Mouse (Mus musculus) activated CD4-positive, CD25-positive, alpha-beta regulatory T cell, adult 4 months (primary cell): ENCODE data around the gene Pcmt1. TPM values are rescaled to one million over a fixed set of nuclear protein-coding genes. Genes with fewer than 3 reads are reported as not detected.
"Not testable (repeated sequence)": the region's sequence is repeated elsewhere in the genome, so short reads cannot be mapped to it uniquely, and the experiment has no call there.

Experiments used
- ATAC-seq: one replicate; pipeline ENCODE4 v1.8.0; 2017
- polyA plus RNA-seq, 2 experiments: library from polyadenylated mRNA; unstranded; fragments of 100-300 nt; shearing (Covaris generic); gene quantifications; one replicate each; pipeline ENCODE4 v1.2.1; 2017

Gene Pcmt1
- polyA plus RNA-seq, 2 experiments from 2014 or later = 109 to 123 TPM

DNA sequence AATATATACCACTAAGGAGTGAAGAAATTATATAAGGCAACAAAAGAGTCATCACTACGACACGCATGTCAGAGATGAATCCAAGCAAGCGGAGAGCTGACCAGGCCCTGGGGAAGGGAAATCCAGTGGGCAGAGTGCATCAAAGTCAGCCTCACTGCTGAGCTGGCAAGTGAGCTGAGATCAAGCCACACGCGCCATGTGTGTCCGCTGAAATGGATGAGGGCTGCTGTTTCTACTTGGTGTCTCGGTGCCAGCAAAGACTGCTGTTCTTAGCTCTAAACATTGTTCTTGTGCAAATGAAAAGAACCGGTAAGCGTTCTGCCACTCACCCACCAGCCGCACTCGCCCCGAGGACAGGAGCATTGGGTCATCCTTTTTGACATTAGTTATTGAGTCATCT is 40.6 kb downstream of the Pcmt1 start:
- ATAC-seq = no peak

GRCm38 (mm10) chr10:7630951-7631720 is 49.8 kb downstream of the Pcmt1 start:
- no peak for ATAC-seq

GRCm38 (mm10) chr10:7630286-7630685 is 50.6 kb downstream of the Pcmt1 start:
- ATAC-seq = no peak

GRCm38 (mm10) chr10:7629092-7629491 is 51.8 kb downstream of the Pcmt1 start:
- ATAC-seq = no peak

GRCm38 (mm10) chr10:7623861-7624518 is 56.9 kb downstream of the Pcmt1 start:
- ATAC-seq = no peak

- ATAC-seq = no peak
These were observed 58.6 kb downstream of the Pcmt1 start for GRCm38 (mm10) chr10:7622378-7622777.

DNA sequence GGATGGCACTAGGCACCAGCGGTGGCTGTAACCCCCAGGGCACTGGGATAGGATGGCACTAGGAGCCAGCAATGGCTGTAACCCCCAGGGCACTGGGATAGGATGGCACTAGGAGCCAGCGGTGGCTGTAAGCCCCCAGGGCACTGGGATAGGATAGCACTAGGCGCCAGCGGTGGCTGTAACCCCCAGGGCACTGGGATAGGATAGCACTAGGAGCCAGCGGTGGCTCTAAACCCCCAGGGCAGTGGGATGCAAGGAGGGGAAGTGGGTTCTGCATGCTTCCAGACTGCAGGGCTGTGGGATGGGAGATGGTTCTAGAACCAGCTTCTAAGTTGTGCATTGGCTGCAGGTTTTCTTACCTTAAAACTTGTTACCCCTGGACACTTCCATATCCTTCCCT is 60.2 kb downstream of the Pcmt1 start:
- ATAC-seq = no peak

DNA sequence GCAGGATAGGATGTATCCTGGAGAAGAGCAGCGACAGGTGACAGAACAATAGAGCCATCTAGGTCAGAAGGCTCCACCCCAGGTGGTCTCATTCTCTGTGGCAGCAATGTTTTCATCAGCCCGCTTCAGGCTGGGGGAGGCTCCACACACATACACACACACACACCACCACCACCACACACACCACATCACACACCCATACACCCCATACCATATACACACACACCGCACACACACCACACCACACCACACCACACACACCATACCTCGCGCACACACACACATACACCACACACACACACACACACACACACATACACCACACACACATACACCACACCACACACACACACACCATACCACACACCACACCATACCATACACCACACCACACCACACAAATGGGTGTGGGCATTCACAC is 61.1 kb downstream of the Pcmt1 start:
- ATAC-seq = no peak

DNA sequence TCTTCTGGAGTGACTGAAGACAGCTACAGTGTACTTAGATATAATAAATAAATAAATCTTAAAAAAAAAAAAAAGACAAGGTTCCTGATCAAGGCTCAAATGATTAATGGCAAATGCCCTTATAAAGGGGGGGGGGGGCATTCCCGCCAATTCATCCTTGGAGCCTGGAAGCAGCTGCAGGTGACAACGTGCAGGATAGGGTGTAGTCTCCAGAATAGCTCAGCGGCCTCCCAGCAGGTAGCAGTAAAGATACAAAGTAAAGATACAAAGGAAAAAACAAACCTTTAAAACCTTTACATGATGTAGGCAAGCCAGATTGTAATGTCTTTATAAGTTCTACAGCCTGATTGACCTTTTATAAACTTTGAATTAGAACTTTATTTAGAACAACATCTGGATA is 63.4 kb downstream of the Pcmt1 start:
- not testable (repeated sequence) for ATAC-seq

GRCm38 (mm10) chr10:7617146-7617545 is 63.8 kb downstream of the Pcmt1 start:
- ATAC-seq = not testable (repeated sequence)

GRCm38 (mm10) chr10:7614834-7615233 is 66.1 kb downstream of the Pcmt1 start:
- no peak for ATAC-seq

- ATAC-seq = not testable (repeated sequence)
These were observed 68.7 kb downstream of the Pcmt1 start for GRCm38 (mm10) chr10:7612210-7612609.

GRCm38 (mm10) chr10:7611647-7612046 is 69.3 kb downstream of the Pcmt1 start:
- no peak for ATAC-seq

DNA sequence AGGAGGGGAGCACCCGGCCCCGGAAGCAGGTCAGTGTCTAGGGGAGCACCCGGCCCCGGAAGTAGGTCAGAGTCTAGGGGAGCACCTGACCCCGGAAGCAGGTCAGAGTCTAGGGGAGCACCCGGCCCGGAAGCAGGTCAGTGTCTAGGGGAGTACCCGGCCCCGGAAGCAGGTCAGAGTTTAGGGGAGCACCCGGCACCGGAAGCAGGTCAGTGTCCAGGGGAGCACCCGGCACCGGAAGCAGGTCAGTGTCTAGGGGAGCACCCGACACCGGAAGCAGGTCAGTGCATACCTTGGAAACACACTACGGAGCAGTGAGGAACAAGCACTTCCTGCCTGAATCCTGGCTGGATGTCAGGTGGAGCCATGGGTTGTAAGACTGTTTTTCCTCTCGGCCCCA is 72.3 kb downstream of the Pcmt1 start:
- no peak for ATAC-seq

GRCm38 (mm10) chr10:7606437-7606836 is 74.5 kb downstream of the Pcmt1 start:
- ATAC-seq = no peak

DNA sequence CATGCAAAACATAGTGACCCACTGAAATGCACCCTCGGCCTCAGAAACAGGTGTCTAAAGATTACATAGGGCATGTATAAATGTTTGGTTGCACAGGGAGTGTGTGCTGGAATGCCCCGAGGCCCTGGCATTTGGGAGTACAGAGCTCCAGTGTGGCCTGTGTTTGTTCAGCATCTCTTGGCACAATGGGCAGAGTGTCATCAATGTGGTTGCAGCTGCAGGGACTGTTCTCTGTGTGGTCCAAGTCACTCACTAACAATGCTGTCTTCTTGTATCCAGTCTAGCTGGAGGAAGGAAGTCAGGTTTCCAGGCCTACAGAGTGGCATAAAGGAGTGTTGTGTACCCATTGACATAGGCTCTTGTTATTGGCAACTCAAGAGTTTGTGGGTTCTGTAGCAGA is 75.8 kb downstream of the Pcmt1 start:
- no peak for ATAC-seq

- peak; percentile 92 for ATAC-seq
These were observed 80.3 kb downstream of the Pcmt1 start for GRCm38 (mm10) chr10:7600647-7601046.

GRCm38 (mm10) chr10:7598177-7598576 is 82.8 kb downstream of the Pcmt1 start:
- no peak for ATAC-seq

- no peak for ATAC-seq
These were observed 84.7 kb downstream of the Pcmt1 start for GRCm38 (mm10) chr10:7596251-7596650.

DNA sequence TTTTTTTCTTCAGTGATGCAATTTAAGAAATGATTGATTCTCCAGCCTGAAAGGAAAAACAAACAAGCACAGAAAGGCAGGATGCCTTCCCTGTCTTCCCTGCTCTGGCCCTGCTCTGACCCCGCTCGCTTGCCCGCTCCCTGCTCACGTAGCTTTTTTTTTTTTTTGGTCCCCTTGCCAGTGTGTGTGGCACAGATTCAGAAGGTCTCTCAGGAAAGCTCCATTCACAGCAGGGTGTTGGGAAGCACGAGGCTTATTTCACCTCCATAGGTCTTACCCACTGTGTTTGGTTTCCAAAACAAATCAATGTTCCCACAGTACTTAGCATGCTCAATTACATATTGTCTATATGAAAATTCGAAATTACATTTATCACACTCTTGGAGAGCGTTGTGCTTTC is 86.1 kb downstream of the Pcmt1 start:
- ATAC-seq = no peak

GRCm38 (mm10) chr10:7590792-7591191 is 90.1 kb downstream of the Pcmt1 start:
- ATAC-seq = no peak

DNA sequence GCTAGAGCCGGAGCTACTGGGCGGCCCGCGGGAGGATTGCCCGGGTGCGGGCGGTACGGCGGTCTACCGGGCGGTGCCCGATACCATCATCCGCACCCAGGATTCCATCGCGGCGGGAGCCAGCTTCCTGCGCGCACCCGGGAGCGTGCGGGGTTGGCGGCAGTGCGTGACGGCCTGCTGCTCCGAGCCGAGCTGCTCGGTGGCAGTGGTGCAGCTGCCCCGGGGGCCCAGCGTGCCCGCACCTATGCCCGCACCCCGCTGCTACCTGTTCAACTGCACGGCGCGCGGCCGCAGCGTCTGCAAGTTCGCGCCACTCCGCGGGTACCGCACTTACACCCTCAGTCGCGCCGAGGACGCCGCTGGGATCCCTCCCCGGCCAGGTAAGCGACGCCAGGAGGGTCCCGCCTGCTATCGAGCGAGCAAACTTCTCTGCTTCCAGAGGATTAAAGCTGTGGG is 90.7 kb downstream of the Pcmt1 start:
- peak; percentile 8 for ATAC-seq

DNA sequence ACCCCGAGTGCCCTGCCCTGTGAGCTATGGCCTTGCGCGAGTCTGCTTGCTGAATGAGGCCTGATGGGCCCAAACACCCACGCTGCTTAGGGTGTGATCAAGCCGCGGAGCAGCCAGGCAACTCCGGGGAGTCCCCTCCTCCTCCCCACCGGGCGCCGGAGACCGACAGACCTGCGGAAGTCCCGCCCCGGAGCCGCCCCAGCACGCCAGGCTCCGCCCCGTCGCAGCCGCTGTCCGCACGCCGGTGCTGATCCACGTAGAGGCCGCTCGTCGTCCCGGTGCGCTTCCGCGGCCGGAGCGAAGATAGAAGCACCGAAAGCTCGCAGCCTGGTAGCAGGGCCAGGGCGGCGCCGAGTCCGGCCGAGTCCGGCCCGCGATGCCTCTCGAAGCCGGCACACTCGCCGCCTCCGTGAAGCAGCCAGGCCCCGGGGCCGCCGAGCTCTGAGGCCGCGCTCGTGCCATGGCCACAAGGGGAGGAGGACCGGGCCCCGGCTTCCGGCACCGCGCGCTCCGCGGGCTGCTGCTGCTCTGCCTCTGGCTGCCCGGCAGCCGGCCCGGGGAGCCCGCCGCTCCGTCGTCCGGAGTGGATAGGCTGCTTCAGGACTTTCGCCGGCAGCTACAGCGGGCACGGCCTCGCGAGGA is 91.2 kb downstream of the Pcmt1 start, which contains the start of gene Lrp11:
Gene Lrp11, plus strand, starts transcription at position 209 of the 642 bp plus-strand sequence.
- peak; percentile 94 for ATAC-seq

GRCm38 (mm10) chr10:7586771-7587170 is 94.2 kb downstream of the Pcmt1 start:
- ATAC-seq = no peak
